Mouse (Mus musculus): ENCODE data around the gene 1110008P14Rik.

- no peak for TF ChIP-seq POLR2A (IDR thresholded peaks at IDR 0.05; ENCODE audit: extremely low read depth, insufficient read depth, low read length)
- TF ChIP-seq CTCF (IDR thresholded peaks at IDR 0.05; ENCODE audit: extremely low read depth, insufficient read depth, low read length), result no peak
Observed at GRCm38 (mm10) chr2:32328911-32329460, 52.8 kb downstream of the 1110008P14Rik start.
